8 mouse cellular contexts compared by ENCODE assay signal in the genomic region with DNA sequence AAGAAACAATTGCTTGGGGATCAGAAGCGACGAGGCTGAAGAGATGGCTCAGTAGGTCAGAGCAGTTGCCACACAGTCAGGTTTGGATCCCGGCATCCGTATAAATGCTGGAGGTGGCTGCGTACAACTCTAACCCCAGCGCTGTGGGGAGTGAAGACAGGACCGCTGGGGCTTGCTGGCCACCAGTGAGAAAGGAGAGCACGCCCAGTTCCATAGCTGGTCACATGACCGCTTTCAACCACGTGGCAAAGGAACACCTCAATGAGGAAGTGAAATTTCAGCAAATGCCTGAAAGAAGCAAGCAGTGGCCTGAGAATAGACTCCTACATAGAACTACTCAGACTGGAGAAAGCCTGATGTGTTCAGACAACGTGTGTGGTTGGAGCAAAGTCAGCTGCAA.
DNase-seq lines count a peak whose midpoint lies in the region; ATAC-seq and TF ChIP-seq lines count a peak whose summit lies in the region.

No protein-coding gene starts in this region.

- H3ac ChIP-seq in C2C12 (ENCODE audit: control insufficient read depth, insufficient read length, low read depth): no peak overlapping the region

- H3K79me2 ChIP-seq in C2C12 (ENCODE audit: control insufficient read depth, insufficient read depth): no peaks in the 10 kb centered on the region
- no peaks in the 10 kb centered on the region for H3K79me2 ChIP-seq in macrophage (ENCODE audit: inconsistent target)

- no peaks in the 10 kb centered on the region for H3K79me3 ChIP-seq in C2C12 (ENCODE audit: low read depth)

- H3K9me3 ChIP-seq in intestine, embryonic 15.5 days: no peaks in the 10 kb centered on the region
- H3K9me3 ChIP-seq in intestine, postnatal 0 days (ENCODE audit: control insufficient read depth): no peaks in the 10 kb centered on the region
- H3K9me3 ChIP-seq in midbrain, embryonic 13.5 days: no peaks in the 10 kb centered on the region

- H3K4me2 ChIP-seq in intestine, embryonic 15.5 days (replicated peaks): no peak overlapping the region
- H3K4me2 ChIP-seq in intestine, postnatal 0 days (replicated peaks; ENCODE audit: low read depth): no peak overlapping the region
- no peak overlapping the region for H3K4me2 ChIP-seq in midbrain, embryonic 13.5 days (replicated peaks)

- intact Hi-C loops in left cerebral cortex, postnatal 4 days (cut with DNase I): no loop called here

- H3K4me1 ChIP-seq in intestine, embryonic 15.5 days (replicated peaks): no peaks in the 10 kb centered on the region
- H3K4me1 ChIP-seq in intestine, postnatal 0 days (replicated peaks; ENCODE audit: control insufficient read depth, insufficient read depth, low read length): no peaks in the 10 kb centered on the region
- 0 out of 2 replicates have a peak, but pooled peaks cover 4% of the 10 kb centered on the region for H3K4me1 ChIP-seq in midbrain, embryonic 13.5 days (replicated peaks)

- WGBS in intestine, embryonic 15.5 days: 80% methylated on average over 11 of the region's 11 CpGs
- WGBS in intestine, postnatal 0 days: 72% methylated on average over 11 of the region's 11 CpGs
- WGBS in macrophage (ENCODE audit: missing documents): 39% methylated on average over 11 of the region's 11 CpGs
- 77% methylated on average over 11 of the region's 11 CpGs for WGBS in midbrain, embryonic 13.5 days

- H3K4me3 ChIP-seq in intestine, embryonic 15.5 days (replicated peaks): no peak overlapping the region
- H3K4me3 ChIP-seq in intestine, postnatal 0 days (ENCODE audit: low read depth, low read length): no peak overlapping the region
- H3K4me3 ChIP-seq in C2C12 (ENCODE audit: insufficient read depth, poor library complexity, severe bottlenecking) (no peak overlapping the region), macrophage (ENCODE audit: inconsistent target) (peak overlapping the region; percentile 2; the same call in 1 of the 2 replicates)
- no peak overlapping the region for H3K4me3 ChIP-seq in midbrain, embryonic 13.5 days (replicated peaks)

- peak; percentile 57 for DNase-seq in brain, adult 2 months (ENCODE audit: low read depth, low spot score)
- no peak for DNase-seq in left cerebral cortex, postnatal 4 days
- no peak for DNase-seq in right cerebral cortex, adult 2 months (ENCODE audit: low spot score in 2 of 2)

- H3K27ac ChIP-seq in intestine, embryonic 15.5 days: no peak overlapping the region
- H3K27ac ChIP-seq in intestine, postnatal 0 days (ENCODE audit: low read depth, low read length): no peak overlapping the region
- peak overlapping the region; percentile 88 for H3K27ac ChIP-seq in macrophage
- H3K27ac ChIP-seq in midbrain, embryonic 13.5 days: no peak overlapping the region

- TF ChIP-seq CTCF in intestine, postnatal 0 days (IDR thresholded peaks at IDR 0.05; ENCODE audit: low read depth): no peak
- no peak for TF ChIP-seq CTCF in C2C12 (IDR thresholded peaks at IDR 0.05; ENCODE audit: control insufficient read depth, insufficient read depth, insufficient read length)

- ATAC-seq in intestine, embryonic 15.5 days: peak; percentile 52
- ATAC-seq in intestine, postnatal 0 days: no peak
- no peak for ATAC-seq in midbrain, embryonic 13.5 days

- H3K27me3 ChIP-seq in intestine, embryonic 15.5 days (replicated peaks): no peaks in the 10 kb centered on the region
- no peaks in the 10 kb centered on the region for H3K27me3 ChIP-seq in intestine, postnatal 0 days (replicated peaks; ENCODE audit: control insufficient read depth, insufficient read depth, low read length)
- H3K27me3 ChIP-seq in C2C12 (ENCODE audit: control insufficient read depth, insufficient read depth, insufficient read length): peaks cover 6% of the 10 kb centered on the region
- no peaks in the 10 kb centered on the region for H3K27me3 ChIP-seq in midbrain, embryonic 13.5 days

- H3K36me3 ChIP-seq in intestine, embryonic 15.5 days: no peaks in the 10 kb centered on the region
- no peaks in the 10 kb centered on the region for H3K36me3 ChIP-seq in intestine, postnatal 0 days (ENCODE audit: control insufficient read depth, insufficient read depth)
- H3K36me3 ChIP-seq in C2C12 (ENCODE audit: control insufficient read depth, insufficient read depth) (no peaks in the 10 kb centered on the region), macrophage (ENCODE audit: inconsistent target) (no peaks in the 10 kb centered on the region)
- no peaks in the 10 kb centered on the region for H3K36me3 ChIP-seq in midbrain, embryonic 13.5 days

- H3K9ac ChIP-seq in intestine, embryonic 15.5 days: no peak overlapping the region
- no peak overlapping the region for H3K9ac ChIP-seq in intestine, postnatal 0 days (ENCODE audit: low read depth, low read length)
- no peak overlapping the region for H3K9ac ChIP-seq in midbrain, embryonic 13.5 days (replicated peaks)

TF ChIP-seq in C2C12, 6 proteins besides CTCF, POLR2A, EP300 and RAD21:
- TF ChIP-seq CEBPB (IDR thresholded peaks at IDR 0.05; ENCODE audit: low read depth): no peak
- no peak for TF ChIP-seq MYOG (IDR thresholded peaks at IDR 0.05; ENCODE audit: control insufficient read depth, extremely low read depth, insufficient read length)
- TF ChIP-seq USF1 (IDR thresholded peaks at IDR 0.05; ENCODE audit: low read depth): peak; percentile 73
- no peak for TF ChIP-seq FOSL1 (IDR thresholded peaks at IDR 0.05; ENCODE audit: insufficient read depth, low read length, poor library complexity, severe bottlenecking)
TF ChIP-seq in C2C12: peak in this region for 1.
